Mouse (Mus musculus): ENCODE results near the gene Cbs.

Gene Cbs

DNA sequence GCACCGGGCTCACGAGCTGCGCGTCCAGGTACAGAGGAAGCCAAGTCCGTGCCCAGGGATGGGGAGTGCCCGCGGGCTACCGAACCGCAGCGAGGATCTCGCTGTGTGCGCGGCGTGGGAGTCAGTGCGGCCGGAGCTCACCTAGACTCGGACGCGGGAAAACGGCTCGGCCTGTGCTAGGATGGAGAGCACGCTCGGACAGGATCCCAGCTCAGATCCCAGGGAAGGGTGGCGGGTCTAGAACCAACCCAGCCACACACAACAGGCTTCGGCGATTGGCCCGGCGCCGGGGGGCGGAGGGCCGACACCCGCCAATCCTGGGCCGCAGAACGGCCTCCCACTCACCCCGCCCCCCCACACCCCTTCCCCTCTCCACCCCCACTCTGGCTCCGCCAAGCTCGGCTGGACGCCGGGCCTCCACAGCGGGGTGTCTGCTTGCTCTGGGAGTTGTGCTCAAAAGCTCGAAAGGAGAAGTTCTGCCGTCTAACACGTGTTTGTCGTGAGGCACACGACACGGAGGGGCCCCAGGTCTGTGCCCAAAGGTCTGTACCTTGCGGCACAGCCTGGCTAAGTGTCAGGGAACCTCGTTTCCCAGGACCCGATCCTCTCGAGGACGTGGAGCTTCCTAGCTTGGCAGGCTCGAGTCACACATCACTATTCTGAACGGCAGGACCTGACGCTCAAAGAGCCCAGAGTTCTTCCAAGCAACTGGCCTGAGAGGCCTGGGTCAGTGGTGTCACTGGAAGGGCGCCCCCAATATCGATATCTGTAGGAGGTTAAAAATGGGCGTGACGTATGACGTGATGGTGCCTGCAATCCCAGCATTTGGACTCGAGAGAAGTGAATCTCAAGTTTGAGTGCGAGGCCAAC lies at the start of gene Cbs:
Cbs (minus strand) TSS at position 297 of the 870 bp plus-strand sequence.
- DNase-seq, result peak; percentile 82

DNA sequence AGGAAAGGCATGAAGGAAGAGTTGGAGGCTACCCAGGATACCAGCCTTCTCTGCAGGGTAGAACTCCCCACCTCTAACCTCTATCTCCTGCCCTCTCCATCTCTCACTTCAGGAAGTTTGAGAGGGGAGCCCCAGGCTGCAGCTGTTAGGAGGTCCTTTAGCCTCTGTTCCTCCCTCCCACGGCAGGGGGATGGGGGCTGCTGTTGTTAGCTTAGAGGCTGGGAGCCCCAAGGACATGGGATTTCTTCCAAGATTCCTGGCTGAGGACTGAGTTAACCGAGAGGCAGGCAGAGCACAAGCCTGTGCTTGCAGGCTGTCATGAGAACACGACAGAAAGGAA lies 49.2 kb upstream of the Cbs start:
- peak; percentile 65 for DNase-seq

GRCm38 (mm10) chr17:31685514-31686224 lies 48.6 kb upstream of the Cbs start:
- peak; percentile 93 for DNase-seq

- no peak for DNase-seq
Observed at GRCm38 (mm10) chr17:31680450-31680849, 43.4 kb upstream of the Cbs start.

DNA sequence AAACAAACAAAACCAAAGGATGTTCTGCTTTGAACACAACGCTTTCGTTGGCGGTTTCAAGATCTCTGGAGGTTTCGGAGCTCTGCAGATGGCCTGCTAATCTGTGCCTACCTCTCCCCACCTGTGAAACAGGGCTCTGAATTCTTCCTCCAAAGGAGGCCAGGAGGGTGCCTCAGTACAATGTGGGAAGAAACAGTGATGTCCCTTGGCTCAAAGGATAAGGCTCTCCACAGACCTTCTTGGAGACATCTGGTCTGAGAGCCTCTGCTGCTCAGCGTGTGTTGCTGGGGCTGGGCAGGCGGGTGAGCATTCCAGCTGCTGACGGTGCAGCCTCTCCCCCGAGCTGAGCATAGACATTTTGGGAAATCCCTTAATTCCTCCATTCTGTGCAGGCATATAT lies 40.5 kb upstream of the Cbs start, which contains the start of gene Cryaa:
Cryaa (plus strand) TSS at position 301 of the 400 bp plus-strand sequence.
- no peak for DNase-seq

- no peak for DNase-seq
Observed at GRCm38 (mm10) chr17:31674426-31674825, 37.4 kb upstream of the Cbs start.

GRCm38 (mm10) chr17:31672279-31672678 lies 35.2 kb upstream of the Cbs start:
- DNase-seq, result no peak

- no peak for DNase-seq
Observed at GRCm38 (mm10) chr17:31671698-31672097, 34.7 kb upstream of the Cbs start.

- DNase-seq, result no peak
Observed at GRCm38 (mm10) chr17:31670163-31670562, 33.1 kb upstream of the Cbs start.

GRCm38 (mm10) chr17:31668306-31668705 lies 31.3 kb upstream of the Cbs start:
- no peak for DNase-seq

DNA sequence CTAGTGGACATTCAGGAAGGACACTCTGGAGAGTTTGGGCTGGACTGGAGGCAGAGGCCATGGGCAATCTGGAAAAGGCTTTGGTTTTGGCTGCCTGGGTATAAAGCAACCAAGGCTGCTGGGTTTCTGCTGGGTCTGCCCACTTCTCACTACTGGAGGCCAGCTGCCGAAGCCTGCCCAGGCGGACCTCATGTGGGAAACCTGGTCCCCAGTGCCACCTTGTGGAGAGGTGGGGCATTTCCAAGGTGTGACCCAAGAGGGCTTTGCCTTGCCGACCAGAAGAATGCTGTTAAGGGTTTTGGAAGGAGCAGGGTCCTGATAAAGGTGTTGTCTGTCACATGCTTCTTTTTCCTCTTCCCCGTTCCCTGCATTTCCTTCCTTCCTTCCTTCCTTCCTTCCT lies 27.7 kb upstream of the Cbs start:
- peak; percentile 92 for DNase-seq

DNA sequence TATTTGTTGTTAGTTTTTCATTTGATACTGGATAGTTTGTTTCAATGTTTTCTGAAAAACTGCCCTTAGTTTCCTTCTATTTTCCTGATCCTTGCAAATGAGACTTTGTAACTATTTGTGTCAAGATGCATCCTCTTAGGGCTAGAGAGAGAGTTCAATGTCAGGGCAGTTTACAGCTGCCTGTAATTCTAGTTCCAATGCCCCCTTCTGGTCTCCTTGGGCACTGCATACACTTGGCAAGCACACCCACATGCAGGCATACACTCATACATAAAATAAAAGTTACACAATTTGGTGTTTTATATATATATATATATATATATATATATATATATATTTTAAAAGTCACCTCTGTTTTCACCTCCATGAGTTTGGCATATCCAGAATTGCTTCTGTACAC lies 25.8 kb upstream of the Cbs start:
- DNase-seq, result no peak

GRCm38 (mm10) chr17:31660661-31661250 lies 23.7 kb upstream of the Cbs start:
- DNase-seq, result no peak

- peak; percentile 98 for DNase-seq
Observed at GRCm38 (mm10) chr17:31658468-31659185, 21.6 kb upstream of the Cbs start, which contains the start of gene U2af1. Gene U2af1, minus strand, starts transcription at chr17:31658892.

DNA sequence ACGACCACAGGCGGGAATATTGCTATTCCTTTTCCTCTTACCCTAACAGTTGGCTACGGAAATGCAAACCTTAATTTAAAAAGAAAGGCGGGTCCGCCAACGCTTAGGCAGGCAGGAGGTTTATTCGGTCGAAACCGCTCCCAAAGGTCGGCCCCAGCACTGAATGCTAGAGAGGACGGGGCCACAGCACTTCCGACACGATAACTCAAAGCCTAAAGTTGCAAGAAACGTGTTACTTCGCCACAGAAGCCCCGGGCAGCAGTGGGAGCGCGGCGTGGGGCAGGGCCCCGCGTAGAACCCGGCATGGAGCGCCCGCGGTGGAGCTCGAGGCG lies 21.1 kb upstream of the Cbs start:
- DNase-seq, result peak; percentile 26

GRCm38 (mm10) chr17:31657141-31657983 lies 20.3 kb upstream of the Cbs start:
- DNase-seq, result no peak

GRCm38 (mm10) chr17:31656682-31657081 lies 19.6 kb upstream of the Cbs start:
- DNase-seq, result no peak

- DNase-seq, result no peak
Observed at GRCm38 (mm10) chr17:31655366-31655765, 18.3 kb upstream of the Cbs start.

DNA sequence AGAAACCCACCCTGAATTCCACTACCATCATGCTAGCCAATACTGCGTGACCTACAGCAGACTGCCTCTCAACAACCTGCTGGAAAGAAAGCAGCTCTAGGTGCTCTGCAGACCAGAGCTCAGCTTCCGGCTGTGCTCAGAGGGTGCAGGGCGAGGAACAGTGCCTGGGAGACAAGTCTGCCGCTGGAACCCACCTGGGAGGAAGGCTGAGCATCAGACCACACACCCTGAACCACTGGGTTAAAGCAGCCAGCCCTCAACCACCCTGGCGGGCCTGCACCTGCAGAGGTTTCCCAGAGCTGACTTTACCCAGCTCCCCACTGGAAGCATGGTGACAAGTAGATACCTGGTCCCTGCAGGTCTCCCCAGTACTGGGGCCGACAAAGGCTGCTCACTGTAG lies 16.2 kb upstream of the Cbs start:
- DNase-seq, result no peak

DNA sequence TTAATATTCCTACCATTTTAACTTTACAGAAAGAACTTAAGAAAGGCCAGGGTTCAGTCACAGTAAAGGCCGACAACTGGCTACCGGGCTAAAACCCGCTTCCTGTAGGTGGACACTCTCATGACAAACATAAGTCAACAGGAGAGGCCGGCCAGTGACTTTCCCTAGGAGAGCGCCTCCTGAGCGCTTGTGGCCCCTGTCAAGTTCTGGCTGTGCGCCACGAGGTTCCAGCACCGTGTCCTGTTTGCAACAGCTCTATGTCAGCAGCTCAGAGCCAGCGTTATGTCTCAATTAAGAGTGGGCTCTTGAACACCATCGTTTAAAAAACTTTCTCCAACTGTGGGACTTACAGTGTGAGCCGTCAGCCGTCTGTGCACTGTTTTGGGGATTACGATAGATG lies 15.1 kb upstream of the Cbs start:
- peak; percentile 19 for DNase-seq

- DNase-seq, result no peak
Observed at GRCm38 (mm10) chr17:31646199-31647002, 9.4 kb upstream of the Cbs start.
